22 mouse cellular contexts compared by ENCODE assay signal in genomic region chr7:34324005-34324404, GRCm38 (mm10). TPM values are rescaled to one million over a fixed set of nuclear protein-coding genes. Genes with fewer than 3 reads are reported as not detected.
DNase-seq lines count a peak whose midpoint lies in the region; ATAC-seq and TF ChIP-seq lines count a peak whose summit lies in the region.
"Had no signal": no experiment of that assay in that cellular context is flagged by ENCODE, and none has a peak within 500 bp of the region (broad histone marks: within the 10 kb centered on the region; RNA-seq: fewer than 3 reads in every experiment).

No protein-coding gene starts in this region.

- no peaks in the 10 kb centered on the region for H3K9me3 ChIP-seq in neural tube, embryonic 15.5 days (replicated peaks)
- H3K9me3 ChIP-seq: embryonic facial prominence, embryonic 10.5 days; intestine, embryonic 15.5 days; liver, embryonic 13.5 days; neural tube, embryonic 13.5 days had no signal

- H3K4me1 ChIP-seq in neural tube, embryonic 15.5 days: no peaks in the 10 kb centered on the region
- H3K4me1 ChIP-seq: liver, embryonic 13.5 days had no signal

- H3K9ac ChIP-seq in neural tube, embryonic 15.5 days (replicated peaks): no peak overlapping the region
- H3K9ac ChIP-seq: heart, embryonic 15.5 days; hindbrain, embryonic 14.5 days; intestine, embryonic 15.5 days; kidney, embryonic 15.5 days; liver, embryonic 13.5 days; neural tube, embryonic 13.5 days had no signal

- no peak overlapping the region for H3K4me2 ChIP-seq in neural tube, embryonic 15.5 days
- H3K4me2 ChIP-seq: heart, embryonic 15.5 days; hindbrain, embryonic 14.5 days; intestine, embryonic 15.5 days; kidney, embryonic 15.5 days; liver, embryonic 13.5 days; neural tube, embryonic 13.5 days had no signal

- H3K4me3 ChIP-seq in layer of hippocampus, adult 2 months: no peak overlapping the region
- no peak overlapping the region for H3K4me3 ChIP-seq in neural tube, embryonic 15.5 days (replicated peaks)
- H3K4me3 ChIP-seq: embryonic facial prominence, embryonic 10.5 days; heart, embryonic 15.5 days; intestine, embryonic 15.5 days; kidney, embryonic 15.5 days; limb, embryonic 10.5 days; liver, embryonic 13.5 days; myocyte; neural tube, embryonic 13.5 days had no signal

- no peak overlapping the region for H3K27ac ChIP-seq in layer of hippocampus, adult 2 months
- H3K27ac ChIP-seq in neural tube, embryonic 15.5 days (replicated peaks): no peak overlapping the region
- H3K27ac ChIP-seq: embryonic facial prominence, embryonic 10.5 days; hindbrain, embryonic 14.5 days; kidney, embryonic 15.5 days; limb, embryonic 10.5 days; liver, embryonic 13.5 days; macrophage; neural tube, embryonic 13.5 days had no signal

- no peak for DNase-seq in layer of hippocampus, adult 2 months (ENCODE audit: low spot score in 2 of 2)
- no peak for DNase-seq in layer of hippocampus, adult 9-11 months
- peak; percentile 15 for DNase-seq in thymus, postnatal 4 days
- DNase-seq in thymus, postnatal 14 days: no peak
- DNase-seq in ZHBTc4 (ENCODE audit: low read depth, low spot score): peak; percentile 32
- peak; percentile 31 for DNase-seq in testis, postnatal 14 days (ENCODE audit: low spot score)
- DNase-seq: adrenal gland, adult 8-10 months; cerebellum, adult 8-10 months; liver, embryonic 13.5 days had no signal

- WGBS in neural tube, embryonic 15.5 days: 93% methylated on average over 2 of the region's 2 CpGs

- no peaks in the 10 kb centered on the region for H3K27me3 ChIP-seq in neural tube, embryonic 15.5 days (replicated peaks)
- H3K27me3 ChIP-seq: heart, embryonic 15.5 days; intestine, embryonic 15.5 days; kidney, embryonic 15.5 days; liver, embryonic 13.5 days; neural tube, embryonic 13.5 days had no signal

- no peaks in the 10 kb centered on the region for H3K36me3 ChIP-seq in neural tube, embryonic 15.5 days
- H3K36me3 ChIP-seq: embryonic facial prominence, embryonic 10.5 days; heart, embryonic 15.5 days; intestine, embryonic 15.5 days; kidney, embryonic 15.5 days; limb, embryonic 10.5 days; liver, embryonic 13.5 days; neural tube, embryonic 13.5 days had no signal

- no peak for ATAC-seq in neural tube, embryonic 15.5 days (ENCODE audit: low FRiP score)
- no peak for ATAC-seq in inflammation-experienced regulatory T-cells, adult 6 months
- ATAC-seq: forebrain, embryonic 16.5 days; intestine, embryonic 15.5 days; midbrain, embryonic 16.5 days had no signal

- peak; percentile 48 for TF ChIP-seq CTCF in layer of hippocampus, adult 2 months (conservative IDR thresholded peaks at IDR 0.05)

RNA-seq across cellular contexts. Expression of gene 4931406P16Rik, which starts 10.7 kb away (rescaled TPM):
- 10 to 100 TPM; 36.6 to 41.1 TPM for total RNA-seq in layer of hippocampus, adult 2 months (2021)
- 30.1 and 30.8 TPM in 2 replicates for polyA plus RNA-seq in neural tube, embryonic 15.5 days (2015; fragmentation: Nextera tagmentation; extraction: Ambion mirVana)
- polyA plus RNA-seq in inflammation-experienced regulatory T-cells, adult 6 months (2017; shearing (Covaris generic)): 10 to 100 TPM; 25.3 to 31.5 (median 30.0) TPM

Comparison
In these comparisons a context has a peak if more than half of its experiments do, and no peak if none do; other contexts are left out.
1. DNase-seq: peak in thymus, postnatal 4 days (single experiment), ZHBTc4 (single experiment) and testis, postnatal 14 days (single experiment); none in layer of hippocampus, adult 2 months (0 of 2), layer of hippocampus, adult 9-11 months (single experiment) and thymus, postnatal 14 days (single experiment).